Mouse (Mus musculus): ENCODE data around the gene Gm21677.
"Not testable (repeated sequence)": the region's sequence is repeated elsewhere in the genome, so short reads cannot be mapped to it uniquely, and the experiment has no call there.

Gene Gm21677

GRCm38 (mm10) chrY:3306349-3306748 lies at the start of gene Gm21677:
Gene Gm21677 (minus strand): TSS chrY:3306449.
- not testable (repeated sequence) for DNase-seq

GRCm38 (mm10) chrY:3345229-3345628 lies 39.0 kb upstream of the Gm21677 start, which contains the start of gene Gm21693:
Gene Gm21693 (minus strand): TSS chrY:3345329.
- DNase-seq = not testable (repeated sequence)

GRCm38 (mm10) chrY:3340661-3341060 lies 34.4 kb upstream of the Gm21677 start:
- DNase-seq = not testable (repeated sequence)

Data from lung, postnatal 36 days (tissue).